Mouse (Mus musculus) retina, postnatal 1 day (tissue): ENCODE data around the gene Ism1.

Experiments used
- DNase-seq: peaks from one replicate; pipeline ENCODE4 v3.0.0-alpha.2; 2012

Gene Ism1

DNA sequence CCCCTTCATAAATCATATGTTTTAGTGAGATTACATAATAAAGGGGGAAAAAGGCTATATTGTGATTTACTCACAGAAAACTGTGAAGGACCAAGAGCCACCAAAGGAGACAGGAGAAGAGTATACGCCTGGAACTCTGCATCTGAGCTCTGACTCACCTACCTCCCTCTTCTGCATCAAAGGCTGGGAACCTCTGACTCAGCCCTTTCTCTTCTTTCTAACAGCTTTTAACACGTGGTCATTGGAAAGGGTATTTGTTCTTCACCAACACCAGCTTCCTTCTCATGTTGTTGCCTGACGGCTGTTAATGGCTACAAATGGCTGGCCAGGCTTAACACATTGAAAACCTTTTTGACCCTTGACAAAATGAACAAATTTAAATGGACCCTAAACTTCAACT lies 36.2 kb downstream of the Ism1 start:
- no peak for DNase-seq

DNA sequence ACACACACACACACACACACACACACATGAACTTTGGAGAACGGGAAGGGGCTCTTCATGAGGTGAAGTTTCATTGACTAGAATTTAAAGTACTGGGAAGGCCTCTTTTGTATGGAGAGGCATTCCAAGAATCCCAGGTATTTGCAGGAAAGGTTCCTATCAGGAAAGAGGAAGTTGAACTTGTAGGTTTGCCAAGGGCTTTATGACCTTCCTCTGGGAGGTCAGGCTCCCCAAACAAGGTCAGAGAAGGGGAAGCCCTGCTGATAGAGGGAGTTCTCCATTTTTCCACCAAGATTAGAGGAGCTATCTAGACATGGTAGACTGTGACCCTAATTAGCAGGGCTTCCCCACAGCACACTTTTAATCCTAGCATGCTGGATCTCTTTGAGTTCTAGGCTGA lies 39.8 kb downstream of the Ism1 start:
- no peak for DNase-seq

DNA sequence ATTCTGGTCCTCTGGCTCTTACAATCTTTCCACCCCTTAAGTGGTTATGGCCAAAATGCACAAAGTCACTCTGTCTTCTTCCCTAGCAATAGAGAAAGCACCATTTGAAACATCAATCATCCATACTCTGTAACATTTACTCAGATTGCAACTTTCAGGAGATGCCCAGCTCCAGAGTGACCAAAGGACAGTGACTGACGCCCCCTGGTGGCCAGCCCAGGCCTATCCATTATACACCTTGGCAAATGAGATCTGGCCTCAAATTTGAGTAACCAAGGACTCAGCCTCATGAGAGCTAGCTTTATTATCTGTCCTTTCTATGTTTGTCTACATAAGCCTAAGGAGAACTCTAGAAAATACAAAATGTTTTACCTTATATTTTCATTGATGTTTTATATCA lies 44.7 kb downstream of the Ism1 start:
- peak; percentile 34 for DNase-seq

DNA sequence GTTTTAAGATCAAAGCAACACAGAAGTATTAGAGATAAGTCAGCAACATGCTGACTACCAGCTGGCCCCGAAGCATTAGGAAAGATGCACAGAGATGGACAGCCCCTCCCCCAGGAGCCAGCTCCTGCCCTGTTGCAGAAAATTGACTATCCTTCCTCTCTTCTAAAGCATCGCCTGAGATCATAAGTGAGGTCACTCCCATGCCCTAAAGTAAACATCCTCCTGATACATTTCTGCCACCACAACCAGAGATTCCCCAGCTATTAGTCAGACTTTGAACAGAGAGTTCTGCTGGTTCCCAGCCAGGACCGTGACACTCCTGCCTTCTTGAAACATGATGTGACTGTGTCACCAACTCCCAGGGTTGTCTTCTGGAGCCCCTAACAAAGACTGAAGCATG lies 45.3 kb downstream of the Ism1 start:
- no peak for DNase-seq

DNA sequence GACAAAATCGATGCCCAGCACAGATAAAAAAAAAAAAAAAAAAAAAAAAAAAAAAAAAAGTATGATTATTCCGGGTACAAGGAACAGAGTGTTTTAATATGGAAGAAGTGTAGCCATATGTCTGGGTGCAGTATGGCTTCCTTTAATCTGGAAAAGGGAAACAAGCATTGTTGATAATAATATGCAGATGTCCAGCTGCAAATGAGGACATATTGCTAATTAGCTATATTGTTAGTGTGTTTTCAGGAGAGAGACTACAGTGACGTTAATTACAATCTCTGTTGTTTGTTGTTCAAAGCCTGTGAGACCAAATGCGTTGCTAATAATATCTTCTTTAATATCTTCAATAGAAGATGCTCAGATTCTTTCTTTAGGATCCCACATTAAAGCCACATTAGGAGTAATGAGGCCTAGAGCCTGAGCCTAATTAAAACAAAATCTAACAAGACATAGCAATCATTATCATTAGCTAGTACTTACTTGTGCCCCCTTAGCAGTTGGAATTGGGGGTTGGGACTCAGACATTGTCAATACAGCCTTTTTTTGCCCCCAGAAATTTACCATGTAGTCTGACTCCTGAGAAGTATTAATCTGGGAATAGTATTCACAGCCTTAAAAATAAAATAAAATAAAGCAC lies 46.3 kb downstream of the Ism1 start:
- DNase-seq, result peak; percentile 24

DNA sequence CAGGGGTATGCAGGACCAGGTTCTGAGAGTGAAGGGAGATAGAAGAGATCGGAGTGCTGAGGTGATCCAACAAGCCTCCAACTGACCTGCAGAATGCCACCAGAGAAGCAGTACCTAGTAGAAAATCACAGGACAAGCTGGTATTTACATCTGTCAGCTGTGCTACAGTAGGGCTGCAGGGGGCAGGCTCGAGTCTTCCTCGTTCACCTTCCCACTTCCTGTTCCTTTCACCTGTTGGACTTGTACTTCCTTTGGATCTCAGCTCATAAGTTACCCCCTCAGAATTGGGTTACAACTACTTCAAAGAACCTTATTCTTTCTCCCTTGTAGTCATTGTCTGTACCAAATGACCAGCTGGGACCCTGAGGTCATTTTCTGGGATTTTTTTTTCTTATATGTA lies 47.4 kb downstream of the Ism1 start:
- no peak for DNase-seq

DNA sequence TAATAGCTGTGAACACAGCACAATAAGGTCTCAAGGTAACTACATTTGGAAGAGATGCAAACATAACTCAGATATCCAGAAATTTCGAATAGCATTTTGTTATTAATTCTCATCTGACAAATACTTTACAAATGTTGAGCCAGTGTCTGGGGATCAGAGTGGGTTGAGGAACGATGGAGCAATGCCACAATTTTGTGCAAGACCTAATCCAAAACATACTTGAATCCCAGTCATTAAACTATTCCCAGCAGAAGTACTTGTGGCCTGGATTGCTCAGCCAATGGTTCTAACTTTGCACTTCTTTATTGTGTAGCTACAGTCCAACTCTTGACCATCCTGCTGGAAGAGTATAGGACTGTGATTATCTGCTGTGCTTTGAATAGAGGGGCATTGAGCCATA lies 50.1 kb downstream of the Ism1 start:
- no peak for DNase-seq

DNA sequence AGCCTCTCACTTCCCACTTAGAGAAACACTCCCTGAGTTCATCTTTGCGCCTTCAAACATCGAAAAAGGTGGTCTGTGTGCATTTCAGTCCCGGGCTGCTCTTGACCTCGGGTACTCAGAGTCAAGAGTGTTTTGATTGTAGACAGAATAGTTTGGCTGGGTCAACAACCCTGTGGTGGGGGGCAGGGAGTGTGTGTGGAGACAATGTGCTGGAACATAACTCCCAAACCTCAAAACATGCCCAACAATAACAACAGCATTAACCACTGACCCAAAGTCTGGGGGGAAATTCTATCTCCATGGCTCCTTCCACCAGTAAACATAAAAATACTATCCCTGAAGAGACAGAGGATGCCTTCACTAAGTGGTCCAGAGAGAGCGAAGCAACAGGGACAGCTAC lies 51.4 kb downstream of the Ism1 start:
- no peak for DNase-seq

DNA sequence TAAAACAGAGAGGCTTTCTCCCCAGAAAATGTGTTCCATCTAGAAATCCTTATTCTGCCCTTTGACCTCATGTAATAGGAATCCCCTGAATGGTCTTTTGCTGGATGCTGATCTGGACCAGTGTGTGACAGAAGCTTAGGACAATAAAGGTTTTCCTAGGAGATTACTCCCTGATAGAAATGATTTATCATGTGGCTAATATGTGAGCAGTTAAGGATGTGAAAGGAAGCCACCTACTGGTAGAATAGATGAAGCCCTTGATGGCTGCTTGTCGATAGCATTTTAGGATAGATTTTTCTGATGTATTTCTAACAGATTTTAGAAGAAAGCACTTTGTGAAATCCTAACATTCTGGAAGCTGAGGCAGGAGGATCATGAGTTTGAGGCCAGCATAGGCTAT lies 64.4 kb downstream of the Ism1 start:
- DNase-seq, result no peak

DNA sequence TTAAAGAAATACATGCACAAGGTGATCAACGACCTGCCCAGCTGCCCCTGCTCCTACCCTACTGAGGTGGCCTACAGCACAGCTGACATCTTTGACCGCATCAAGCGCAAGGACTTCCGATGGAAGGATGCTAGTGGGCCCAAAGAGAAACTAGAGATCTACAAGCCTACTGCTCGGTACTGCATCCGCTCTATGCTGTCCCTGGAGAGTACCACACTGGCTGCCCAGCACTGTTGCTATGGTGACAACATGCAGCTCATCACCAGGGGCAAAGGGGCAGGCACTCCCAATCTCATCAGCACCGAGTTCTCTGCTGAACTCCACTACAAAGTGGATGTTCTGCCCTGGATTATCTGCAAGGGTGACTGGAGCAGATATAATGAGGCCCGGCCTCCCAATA lies 79.0 kb downstream of the Ism1 start:
- peak; percentile 31 for DNase-seq

DNA sequence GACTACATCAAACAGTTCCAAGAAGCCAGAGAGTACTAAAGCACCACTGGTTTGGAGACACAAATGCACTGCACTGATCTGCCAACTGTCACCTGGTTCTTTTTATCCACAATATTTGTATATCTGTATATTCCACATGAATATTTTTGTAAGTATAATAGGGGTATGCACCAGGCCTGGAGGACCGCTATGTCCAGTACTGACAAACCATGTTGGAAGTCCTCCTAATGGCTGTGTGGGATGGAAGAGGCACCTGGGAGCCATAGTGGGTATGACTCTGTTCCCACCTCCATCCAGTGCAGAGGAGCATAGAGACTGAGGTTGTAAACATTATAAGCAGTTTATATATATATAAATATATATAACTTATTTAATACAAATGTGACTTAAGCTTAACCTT lies 79.5 kb downstream of the Ism1 start:
- no peak for DNase-seq

DNA sequence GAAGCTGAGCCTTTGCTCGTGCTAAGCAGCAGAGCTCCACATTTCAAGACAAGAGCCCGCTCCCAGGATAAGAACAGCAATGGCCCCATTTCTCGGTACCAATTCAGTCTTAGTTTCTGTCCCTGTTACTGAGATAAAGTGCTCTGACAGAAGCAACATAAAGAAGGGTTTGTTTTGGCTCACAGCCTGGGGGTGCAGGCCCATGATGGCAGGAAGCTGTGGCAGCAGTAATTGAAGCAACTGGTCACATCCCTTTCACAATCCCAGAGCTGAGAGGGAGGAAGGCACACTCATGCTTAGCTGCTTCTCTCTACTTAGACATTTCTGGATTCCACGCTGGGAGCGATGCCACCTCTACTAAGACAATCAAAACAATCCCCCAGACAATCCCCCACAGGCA lies 86.4 kb downstream of the Ism1 start:
- DNase-seq, result no peak

DNA sequence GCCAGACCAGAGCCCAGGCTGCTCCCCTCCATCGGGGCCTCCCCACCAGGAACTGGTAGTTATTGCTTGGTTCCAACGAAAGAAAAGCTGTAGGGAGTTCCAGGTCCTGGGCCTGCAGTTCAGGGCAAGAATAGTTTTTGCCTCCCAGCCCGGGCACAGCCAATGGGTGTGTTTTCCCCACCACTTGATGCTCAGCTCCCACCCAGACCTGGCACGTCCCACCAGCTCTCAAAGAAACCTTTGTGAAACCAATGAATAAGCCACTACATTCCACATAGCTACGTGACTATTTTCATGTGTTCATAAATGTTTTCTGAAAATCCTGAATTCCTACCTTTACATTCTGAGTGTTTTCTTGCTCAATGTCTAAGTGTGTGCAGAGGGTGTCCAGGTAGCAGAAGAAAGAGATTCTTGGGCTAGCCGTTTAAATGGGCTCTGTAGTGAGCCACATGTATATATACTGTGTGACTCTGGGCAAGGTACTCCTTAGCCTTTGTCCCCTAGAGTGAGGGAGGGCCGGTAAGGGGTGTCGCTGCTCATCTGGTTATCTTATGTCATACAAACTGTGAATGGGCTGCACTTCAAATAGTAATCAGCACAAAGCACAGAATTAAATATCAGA lies 97.1 kb downstream of the Ism1 start:
- DNase-seq, result no peak

DNA sequence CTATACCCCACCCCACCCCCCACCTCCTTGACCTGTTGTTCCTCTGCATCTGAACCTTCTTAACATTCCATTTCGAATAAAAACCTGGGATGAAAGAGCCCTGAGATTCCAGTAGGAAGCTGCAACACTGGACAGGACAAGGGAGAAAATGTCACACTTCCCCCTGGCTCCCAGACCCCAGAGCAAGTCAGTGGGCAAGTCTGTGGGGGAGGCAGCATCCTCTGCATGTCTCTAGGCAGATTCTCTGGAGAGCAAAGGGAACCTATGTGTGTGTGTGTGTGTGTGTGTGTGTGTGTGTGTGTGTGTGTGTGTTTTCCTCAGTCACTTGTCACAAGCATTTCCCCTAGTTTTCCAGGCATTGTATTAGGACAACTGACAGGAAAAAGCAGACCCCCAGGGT lies 98.7 kb downstream of the Ism1 start:
- no peak for DNase-seq

DNA sequence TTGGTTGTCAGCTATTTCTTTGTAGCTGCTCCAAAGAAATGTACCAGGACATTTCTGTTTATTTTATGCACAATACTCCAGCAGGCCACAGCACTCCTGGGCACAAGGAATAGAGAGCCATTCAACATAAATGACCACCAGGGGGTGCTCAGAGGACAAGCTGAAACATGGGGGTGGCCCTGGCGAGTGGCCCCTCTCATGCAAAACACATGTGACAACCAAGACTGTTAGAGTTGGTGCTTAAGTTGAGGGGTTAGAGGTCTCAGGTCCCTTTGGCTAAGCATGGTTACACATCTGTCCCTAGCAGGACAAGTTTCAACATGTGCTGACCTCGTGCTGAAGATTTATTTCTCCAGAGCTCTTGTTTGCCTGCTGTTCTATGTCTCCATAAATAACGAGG lies 100.3 kb downstream of the Ism1 start:
- peak; percentile 6 for DNase-seq

DNA sequence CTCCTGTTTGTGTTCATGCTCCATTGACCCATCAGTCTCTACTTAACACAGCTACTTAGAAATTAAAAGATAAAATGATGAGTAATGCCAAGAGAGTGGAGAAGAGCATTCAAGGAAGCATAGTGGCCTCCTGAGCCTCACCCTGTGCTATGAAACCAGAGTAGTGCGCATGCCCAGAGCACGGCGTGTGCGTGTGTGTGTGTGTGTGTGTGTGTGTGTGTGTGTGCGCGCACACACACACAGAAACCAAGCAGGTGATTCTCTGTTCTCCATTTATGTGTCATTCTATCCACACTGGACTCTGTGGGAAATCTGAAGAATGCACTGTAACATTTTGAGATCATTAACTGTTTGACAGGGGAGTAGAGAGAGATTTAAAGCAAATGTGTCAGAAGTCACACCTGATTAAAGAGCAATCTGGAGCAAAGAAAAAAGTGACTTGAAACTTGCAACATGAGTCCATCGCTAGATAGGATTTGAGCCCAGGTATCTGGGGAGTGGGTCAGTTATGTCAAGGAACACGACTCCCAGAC lies 105.4 kb downstream of the Ism1 start:
- DNase-seq, result no peak

DNA sequence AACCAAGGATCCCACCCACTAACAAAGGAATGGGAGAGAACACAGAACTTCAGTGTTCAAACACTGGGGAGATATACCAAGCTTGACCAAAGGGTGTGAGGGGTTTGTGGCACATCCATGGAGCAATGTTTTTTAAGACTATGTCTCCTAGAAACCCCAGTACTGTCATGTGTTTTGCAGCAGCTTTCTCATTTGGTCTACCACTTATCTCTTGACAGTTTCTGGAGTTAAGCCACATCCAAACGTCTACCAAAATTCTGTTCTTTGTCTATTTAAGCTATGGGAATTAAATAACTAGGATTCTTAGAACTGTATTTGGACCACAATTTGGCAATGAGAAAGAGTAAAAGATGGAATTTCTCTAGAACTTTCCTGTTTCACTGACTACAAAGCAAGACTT lies 106.5 kb downstream of the Ism1 start:
- DNase-seq, result no peak

DNA sequence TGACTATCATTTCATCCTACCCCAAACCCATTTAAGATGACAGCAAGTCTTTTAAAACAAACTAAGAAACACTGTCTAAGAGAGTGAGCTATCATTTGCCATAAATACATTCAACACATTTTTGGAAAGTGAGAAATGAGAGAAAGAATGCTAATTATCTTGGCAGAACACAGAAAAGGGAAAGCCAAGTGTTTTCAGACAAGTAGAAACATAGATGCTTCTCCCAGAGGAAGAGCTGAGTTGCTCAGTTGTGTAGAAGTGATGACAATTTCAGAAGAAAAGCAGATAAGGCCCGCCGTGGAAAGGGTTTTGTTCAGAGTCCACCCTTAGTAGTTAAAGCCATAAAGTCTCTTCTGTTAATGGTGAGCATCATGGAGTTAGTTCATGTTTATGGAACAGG lies 107.0 kb downstream of the Ism1 start:
- DNase-seq, result no peak

DNA sequence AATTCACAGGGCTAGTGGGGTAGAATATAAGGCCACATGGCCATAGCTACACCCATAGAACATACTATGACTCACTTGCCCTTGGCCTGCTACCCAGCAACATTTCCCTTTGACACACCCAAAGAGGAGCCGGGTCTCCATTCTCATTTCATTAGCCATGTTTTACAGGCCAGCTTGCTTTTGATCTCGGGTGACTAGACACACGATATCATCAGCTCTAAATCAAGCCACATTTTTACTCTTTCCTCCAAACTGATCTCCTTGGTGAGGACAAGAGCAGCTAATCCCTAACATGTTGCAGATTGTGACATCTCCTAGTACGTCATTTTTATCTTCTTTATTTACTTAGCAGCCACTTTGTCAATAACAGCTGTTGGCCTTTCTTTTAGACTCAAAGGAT lies 110.7 kb downstream of the Ism1 start:
- no peak for DNase-seq

DNA sequence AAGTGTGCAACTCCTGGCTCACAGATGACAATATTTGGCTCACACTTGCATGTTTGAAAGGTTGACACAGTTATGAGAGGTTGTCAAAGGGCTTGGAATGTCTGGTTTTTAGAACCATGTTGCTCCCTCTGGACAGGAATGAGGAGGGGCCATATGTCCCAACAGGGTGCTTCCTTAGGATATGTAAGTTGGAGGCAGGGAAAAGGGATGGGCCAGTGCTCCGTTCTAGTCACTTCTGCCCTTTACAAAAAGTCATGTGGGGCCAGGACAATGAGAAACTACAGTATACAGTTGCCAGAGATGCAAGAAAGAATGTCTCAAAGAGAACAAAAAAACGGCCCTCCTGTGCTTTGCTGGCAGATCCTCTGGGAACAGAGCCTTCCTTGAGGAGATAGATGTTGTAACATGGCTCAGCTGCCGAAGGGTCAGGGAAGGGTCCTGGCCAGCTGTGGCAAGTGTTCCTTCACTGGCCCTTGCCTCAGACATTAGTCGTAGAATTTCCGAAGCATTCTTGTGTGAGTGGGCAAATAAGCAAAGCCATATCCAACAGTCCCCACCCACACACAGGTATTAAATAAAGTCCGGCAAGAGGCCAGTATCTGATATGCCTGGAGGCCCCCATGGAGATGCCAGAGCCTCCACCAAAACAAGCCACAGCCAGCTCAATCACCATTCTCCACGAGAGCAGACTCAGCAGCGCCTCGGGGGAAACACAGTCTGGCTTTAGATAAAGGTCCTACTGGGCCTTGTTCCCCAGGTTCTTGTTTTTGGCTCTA lies 114.6 kb downstream of the Ism1 start:
- DNase-seq, result no peak

DNA sequence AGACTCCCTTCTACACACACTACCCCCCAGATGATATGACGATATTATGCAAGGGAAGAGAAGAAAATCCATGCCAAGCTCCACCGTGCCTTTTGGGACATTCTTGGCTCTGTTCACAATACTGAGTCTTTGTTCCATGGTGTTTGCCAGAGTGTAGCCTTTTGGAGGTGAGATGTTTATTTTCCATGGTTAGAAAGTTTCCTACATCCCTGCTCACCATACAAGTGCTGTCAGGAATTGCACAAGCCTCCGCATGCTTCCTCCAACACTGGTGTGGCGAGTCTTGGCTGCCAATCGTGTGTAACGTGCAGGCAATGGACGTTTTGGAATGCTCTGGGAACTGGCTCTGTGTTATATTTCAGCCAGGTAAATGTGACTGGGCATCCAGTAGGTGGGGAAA lies 126.1 kb downstream of the Ism1 start:
- no peak for DNase-seq

DNA sequence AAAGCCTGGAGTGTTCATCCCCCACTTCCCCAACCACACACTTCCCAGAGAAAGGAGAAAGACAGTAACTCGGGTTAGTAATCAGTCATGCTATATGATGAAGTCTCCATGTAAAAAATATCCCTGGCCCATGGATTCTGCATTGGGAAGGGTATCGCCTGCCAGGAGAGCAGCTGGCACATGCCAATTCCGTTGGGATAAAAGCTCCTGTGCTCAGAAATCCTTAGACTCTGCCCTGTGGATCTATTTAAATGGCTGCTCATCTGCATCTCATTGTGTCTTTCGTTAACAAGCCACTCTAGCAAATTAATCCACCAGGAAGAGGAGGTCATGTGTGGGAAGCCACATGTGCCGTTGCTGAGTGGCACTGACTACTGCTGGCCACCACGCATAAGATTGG lies 129.9 kb downstream of the Ism1 start:
- DNase-seq, result no peak
